Mouse (Mus musculus) thymus, adult 2 months (tissue): ENCODE results near the gene Slc24a4.

Experiments
- CTCF ChIP-seq: fragments of 200-500 bp; IDR thresholded peaks from 2 replicates; pipeline ENCODE4 v1.5.1; 2012; ENCODE audit warnings: mild to moderate bottlenecking, control low read depth, low read length, moderate library complexity, borderline replicate concordance; ENCODE audit not compliant: control insufficient read depth, poor library complexity, insufficient read depth; ENCODE audit errors: extremely low read depth
- POLR2A ChIP-seq: fragments of 200-500 bp; IDR thresholded peaks from 2 replicates; pipeline ENCODE4 v1.6.1; 2012; ENCODE audit warnings: mild to moderate bottlenecking, low read length, control low read depth, moderate library complexity; ENCODE audit not compliant: control insufficient read depth, poor library complexity, insufficient read depth; ENCODE audit errors: extremely low read depth

DNA sequence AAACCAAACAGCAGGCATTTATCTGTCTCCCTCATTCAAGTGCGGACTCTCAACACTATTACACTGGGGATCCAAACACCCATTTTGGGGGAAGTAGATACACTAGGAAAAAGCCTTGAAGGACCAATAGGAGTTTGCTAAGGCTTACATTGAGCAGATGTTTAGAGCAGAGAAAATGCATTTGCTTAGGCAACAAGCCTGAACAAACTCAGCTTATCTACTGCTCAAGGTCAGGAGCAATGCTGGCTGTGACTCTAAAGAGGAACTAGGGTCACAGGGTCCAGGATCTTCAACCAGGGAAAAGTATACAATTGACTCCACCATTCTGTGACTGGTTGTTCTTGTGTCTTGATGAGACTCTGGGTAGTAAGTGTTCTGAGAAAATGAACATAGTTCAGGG lies 38.0 kb upstream of the Slc24a4 start:
- TF ChIP-seq CTCF, result no peak
- TF ChIP-seq POLR2A, result no peak
